Mouse (Mus musculus) embryo, embryonic 11.5 days (tissue): ENCODE data around the gene Rab27a.
"Not testable (repeated sequence)": the region's sequence is repeated elsewhere in the genome, so short reads cannot be mapped to it uniquely, and the experiment has no call there.

Experiments
- DNase-seq: peaks from one replicate; pipeline ENCODE4 v3.0.0-alpha.2; 2012; ENCODE audit warnings: low read depth, low spot score

Gene Rab27a

DNA sequence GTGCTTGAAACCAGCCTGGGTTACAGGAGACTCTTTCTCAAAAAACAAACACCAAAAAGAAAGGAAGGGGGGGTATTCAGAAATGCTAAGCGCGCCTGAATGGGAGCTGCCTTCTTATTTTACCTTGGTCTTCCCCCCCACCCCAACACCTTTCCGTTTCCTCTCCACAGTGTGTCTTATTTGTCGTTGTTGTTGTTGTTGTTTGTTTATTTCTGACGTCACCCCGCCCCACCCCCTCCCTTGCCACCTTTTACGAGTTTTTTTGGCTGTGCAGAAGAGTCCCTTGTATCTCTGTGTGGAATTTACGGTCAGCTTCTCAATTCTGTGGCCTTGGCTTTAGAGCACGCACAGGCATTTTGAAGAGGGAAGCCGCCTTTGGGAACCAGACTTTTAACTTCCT is 1.1 kb downstream of the Rab27a start:
- no peak for DNase-seq

DNA sequence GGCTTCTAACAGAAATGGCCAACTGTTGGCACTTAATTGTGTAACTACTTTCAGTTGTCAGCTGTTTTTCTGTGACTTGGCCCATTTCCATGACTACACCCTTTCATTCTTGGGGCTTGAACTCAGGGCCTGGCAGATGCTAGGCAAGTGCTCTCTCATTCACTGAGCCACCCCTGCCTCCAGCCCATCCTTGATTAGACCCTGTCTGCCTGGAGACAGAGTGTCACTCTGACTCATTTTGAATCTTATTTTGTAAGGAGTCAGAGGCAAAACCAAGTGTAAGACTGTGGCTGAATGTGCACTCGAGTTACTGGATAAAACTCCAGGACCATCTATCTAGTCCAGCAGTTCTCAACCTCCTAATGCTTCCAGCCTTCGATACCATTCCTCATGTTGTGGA is 3.3 kb downstream of the Rab27a start:
- DNase-seq = no peak

DNA sequence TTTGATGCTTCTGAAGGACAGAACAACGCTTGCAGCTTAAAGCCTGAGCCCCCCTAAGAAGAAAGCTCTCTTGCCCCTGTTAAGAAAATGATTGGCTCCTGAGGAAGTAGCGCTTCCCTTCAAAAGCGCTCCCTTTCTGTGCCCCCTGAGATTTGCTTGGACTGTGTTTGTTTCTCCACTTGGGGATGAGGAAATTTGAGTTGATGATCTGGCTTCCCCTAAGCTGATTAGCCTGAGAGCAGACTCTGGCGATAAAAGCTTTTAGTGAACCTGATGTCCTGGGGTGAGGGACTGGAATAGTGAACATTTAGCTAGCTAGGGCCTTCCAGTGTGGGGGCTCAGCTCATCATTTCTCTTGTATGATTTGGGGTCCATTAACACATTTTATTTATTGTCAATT is 4.3 kb downstream of the Rab27a start:
- no peak for DNase-seq

DNA sequence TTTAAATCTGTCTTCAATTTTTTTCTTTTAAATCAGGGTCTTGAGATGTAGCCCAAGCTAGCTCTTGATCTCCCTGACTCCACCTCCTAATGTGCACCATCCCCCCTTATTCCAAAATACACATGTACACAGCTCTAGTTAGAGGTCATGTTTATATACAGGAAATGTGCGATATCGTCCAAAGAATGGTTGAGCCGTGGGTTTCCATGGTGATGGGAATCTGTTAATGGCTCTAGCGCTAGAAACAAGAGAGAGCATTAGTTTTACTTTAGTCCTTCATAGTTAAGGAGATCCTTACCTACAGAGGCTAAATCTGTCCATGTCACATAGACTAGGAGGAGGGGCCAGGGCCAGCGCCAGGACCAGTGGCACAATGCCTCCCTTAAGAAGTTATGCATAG is 5.2 kb downstream of the Rab27a start:
- no peak for DNase-seq

DNA sequence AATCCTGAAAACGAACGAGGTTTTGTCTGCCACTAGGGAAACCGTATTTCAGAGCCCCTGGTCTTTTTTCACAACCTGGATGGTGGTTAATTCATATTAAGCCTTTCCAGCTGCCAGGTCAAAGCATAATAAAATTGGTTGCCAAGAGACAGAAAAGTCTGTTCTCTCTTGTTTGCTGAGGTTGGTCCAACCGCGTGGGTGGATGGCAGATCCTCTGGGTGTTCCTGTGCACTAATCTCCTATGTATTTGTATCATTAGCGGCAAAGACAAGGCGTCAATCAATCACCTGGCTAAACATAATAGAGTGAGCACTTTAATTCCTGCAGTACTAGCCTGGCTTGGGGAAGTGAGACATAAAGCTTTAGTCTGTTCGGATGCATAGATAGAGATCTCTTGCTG is 6.0 kb downstream of the Rab27a start:
- DNase-seq = no peak

DNA sequence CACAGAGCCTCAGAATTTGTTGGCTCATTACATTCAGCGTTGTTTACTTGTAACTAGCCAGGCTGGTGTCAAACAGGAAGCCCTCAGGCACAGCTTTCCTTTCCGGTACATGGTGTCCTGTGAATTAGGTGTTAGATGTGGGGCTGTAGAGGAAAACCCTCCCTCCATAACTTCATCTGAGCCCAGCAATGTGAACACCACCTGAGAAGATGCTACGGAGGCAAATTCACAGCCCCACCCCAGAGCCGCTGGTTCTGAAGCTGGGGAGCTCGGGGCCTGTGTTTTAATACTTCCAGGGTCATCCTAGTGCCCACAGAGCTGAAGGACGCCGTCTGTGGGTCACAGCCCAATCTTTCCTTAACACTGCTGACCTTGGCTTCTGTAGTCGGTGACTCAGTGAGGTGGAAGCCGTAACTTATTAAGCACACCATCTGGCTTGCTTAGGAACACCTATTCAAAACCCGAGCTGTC is 10.8 kb downstream of the Rab27a start:
- DNase-seq = no peak

DNA sequence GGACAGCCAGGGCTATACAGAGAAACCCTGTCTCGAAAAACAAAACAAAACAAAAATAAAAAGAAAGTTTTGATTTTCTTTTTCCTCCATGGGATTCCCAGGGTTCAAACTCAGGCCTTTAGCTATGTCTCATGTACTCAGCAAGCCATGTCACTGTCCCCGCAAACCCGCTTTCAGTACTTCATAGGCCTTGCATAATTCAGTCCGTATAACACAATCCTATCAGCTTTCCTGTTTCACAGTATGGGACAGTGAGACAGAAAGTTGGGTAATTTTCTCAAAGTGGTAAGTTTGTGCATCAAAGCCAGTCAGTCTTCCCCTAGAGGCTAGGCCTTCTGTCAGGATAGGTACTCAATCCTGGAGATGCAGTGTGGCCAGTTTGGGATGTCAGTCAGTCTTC is 14.6 kb downstream of the Rab27a start:
- no peak for DNase-seq

DNA sequence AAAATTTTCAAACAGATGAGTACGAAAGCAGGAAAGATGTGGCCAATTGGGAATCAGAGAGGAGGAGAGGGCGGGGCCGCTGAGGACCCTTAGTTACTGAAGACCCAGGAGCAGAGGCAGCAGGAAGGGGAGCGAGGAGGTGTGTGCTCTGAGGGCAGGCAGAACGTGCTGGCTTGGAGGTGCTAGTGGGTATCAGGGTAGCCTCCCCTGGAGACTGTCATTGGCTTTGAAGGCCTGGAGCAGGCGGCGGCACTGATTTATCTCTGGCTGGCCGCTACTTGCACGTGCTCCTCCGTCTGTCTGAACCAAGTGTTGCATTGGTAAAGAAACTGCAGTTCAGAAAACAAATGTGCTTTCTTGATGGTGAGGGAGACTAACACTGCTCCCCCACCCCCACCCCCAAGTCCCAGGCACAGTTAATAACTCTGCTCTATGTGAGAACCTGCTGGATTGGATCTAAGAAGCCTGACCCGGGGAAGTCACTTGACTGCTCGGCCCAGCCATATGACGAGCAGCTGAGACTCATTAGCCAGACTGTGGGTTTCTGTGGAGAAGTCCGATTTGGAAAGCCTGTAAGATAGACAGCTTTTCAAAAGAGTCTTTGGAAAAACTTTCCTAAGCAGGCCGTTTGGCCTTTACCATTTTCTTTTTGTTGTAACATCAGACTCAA is 19.1 kb downstream of the Rab27a start:
- DNase-seq = no peak

DNA sequence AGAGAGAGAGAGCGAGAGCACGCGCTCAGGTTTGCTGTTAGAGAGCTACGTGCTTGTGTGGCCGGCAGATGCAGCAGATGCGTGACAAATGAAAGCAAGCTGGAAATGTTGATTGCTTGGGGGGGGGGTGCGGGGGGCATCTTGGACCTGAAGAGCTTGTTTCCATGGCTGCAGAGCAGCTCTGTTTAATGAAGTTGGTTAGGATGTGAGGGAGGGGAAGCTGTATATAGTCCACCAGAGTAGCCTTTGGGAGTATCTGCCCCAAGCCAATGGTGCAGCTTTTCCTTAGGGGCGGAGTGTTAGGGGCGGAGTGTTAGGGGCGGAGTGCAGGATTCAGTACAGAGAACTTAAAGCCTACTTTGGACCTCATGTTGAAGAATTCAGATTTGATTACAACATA is 22.4 kb downstream of the Rab27a start:
- no peak for DNase-seq

DNA sequence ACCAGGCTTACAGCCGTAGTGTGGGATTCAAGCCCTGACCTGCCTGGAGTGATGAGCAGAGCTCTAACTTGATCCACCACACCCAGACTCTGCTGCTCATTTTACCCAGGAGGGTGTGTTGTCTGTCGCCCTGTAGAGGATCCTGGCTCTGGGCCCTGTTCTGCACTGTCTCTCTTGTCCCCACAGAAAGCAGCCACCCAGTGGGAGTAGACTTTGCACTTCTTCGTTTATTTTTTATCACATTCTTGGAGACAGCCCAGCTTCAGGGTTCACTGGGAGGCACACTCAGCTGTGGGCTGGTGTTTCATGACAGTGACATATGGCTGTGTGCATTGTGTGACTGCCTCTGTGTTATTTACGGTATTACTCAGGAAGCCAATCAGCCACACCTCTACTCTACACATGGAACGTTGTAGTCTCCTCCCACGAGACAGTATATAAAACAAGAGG is 23.6 kb downstream of the Rab27a start:
- DNase-seq = no peak

DNA sequence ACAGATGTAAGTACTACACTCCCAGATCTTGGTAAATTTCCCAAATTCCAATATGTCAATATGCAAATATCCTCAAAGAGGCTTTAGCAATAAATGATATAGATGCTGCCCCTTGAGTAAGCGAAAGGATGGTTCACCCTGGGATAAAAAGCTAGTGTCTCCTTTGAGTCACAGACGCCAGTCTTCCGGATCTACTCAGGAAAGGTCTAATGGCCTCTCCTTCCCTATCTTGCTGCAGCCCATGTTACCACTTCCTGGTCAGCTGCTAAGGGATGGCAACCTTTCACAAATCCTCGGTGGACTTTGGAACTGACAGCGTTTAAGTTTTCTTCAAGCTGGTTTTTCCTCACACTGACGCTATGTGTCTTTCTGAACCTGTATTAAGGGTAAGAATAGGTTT is 24.0 kb downstream of the Rab27a start:
- no peak for DNase-seq

DNA sequence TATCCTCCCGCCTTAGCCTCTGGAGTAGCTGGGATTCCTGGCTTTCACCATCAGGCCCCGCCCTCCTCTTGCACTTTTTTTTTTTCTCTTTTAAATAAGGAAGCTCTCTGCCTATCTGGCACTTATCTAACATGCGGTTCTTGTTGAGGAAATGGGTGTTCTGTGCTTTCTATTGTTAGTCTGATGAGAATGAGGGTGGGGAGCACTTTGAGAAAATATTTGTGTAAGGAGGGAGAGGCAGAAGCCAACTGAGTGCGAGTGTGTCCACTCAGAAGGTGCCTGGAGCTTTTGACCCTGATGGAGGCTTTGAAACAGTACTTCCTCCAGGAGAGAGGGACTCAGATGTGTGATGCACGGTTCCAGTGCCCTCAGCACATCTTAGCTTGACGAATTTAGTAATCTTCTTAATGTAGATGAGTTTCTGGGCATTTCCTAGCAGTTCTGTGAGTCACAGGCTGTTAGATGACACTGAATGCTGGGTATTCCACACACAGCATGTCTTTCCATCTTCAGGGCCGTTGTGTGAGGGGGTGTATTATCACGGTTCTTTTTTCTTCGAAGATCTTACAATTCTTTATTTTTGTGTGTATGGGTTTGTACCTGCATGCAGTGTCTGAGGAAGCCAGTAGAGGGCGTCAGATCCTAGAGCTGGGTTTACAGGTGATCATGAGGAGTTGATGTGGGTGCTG is 26.5 kb downstream of the Rab27a start:
- no peak for DNase-seq

DNA sequence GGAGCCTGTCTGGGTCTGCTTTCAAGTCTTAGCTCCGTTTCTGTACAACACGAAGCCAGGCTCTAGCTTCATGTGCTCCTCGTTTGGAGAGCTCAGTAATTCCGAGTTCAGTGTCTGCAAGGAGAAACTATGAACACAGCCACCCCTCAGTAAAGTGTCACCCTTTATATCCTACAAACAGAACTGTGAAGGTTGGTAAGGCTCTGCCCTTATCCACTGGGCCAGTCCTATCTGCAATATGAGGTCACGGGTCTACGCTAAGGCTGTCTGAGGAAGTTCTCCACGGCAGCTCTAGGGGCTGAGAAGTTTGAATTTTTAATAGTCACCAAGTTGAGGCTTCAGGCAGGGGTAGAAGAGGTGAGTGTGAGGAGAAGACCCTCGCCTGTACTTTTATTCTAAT is 27.8 kb downstream of the Rab27a start:
- no peak for DNase-seq

DNA sequence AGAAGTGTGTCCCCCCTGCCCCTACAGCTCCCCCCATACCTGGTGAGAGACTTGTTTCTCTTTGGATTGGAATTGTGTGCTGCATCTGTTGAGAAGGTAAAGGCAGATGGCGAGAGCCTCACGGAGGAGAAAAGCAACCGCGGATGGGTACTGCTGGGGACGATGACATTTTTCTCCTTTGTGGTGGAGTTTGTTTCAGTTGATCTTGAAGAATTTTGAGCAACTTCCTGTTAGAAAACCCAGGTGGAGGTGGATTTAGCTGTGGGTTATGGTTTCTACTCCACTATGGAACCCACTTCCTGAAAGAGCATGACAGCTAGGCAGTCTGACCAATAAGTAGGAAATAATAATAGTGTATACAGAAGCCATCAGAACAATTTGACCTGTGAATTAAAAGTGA is 28.5 kb downstream of the Rab27a start:
- no peak for DNase-seq

DNA sequence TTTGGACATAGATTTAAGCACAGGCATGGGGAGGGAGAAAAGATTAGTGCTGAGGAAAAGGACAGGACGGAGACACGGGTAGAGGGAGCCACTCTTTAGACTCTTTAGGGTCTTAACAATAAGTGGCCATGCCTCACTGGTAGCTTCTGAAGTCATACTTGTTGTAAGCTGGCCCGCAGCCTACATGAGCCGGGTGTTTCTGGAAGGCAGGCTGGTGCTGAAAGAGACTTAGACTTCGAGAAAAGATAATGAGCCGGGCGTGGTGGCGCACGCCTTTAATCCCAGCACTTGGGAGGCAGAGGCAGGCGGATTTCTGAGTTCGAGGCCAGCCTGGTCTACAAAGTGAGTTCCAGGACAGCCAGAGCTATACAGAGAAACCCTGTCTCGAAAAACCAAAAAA is 34.7 kb downstream of the Rab27a start:
- not testable (repeated sequence) for DNase-seq

DNA sequence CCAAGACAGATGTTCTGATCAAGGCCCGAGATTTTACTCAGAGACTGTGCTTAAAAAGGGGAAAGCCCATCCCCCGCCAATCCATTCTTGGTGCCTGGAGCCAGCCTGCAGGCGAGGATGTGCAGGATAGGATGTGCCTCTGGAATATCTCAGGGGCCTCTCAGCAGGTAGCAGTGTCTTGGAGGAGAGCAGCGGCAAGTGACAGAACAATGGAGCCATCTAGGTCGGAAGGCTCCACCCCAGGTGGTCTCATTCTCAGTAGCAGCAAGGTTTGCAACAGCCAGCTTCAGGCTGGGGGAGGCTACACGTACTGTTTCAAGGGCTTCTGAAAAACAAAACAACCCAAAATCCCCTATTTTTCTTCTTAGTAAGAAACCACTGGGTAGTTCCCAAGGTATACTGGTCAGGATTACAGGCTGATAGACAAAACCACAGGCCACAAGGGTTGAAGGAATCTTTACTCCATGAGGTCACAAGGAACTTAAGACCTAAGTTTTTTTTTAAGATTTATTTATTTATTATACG is 35.2 kb downstream of the Rab27a start:
- no peak for DNase-seq

DNA sequence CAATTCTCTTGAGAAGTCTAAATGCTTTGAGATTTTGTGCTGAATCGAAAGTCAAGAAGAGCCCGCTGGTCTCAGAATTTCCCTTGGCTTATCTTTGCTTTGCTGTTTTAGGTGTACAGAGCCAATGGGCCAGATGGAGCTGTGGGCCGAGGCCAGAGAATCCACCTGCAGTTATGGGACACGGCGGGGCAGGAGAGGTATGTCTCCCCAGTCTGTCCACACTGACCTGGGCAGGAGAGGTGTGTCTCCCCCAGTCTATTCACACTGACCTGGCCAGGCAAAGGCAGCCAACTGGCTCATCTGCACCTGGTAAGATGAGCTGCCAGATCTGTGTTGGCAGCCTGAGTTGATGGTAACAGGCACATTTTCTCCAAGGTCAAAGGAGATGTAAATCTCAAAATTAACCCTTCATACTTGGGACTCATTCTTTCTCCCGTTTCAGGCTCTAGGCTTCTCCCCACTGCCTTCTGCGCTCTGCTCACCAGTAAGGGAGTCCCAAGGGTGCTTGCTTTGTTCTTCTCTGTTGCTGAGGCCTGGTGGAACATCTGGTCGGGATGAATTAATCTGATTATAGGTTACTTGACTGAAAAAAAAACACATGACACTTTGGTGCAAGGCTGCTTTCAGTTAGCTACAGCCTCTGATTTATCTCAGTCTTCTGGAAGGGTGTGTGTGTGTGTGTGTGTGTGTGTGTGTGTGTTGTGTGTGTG is 37.8 kb downstream of the Rab27a start:
- DNase-seq = no peak

DNA sequence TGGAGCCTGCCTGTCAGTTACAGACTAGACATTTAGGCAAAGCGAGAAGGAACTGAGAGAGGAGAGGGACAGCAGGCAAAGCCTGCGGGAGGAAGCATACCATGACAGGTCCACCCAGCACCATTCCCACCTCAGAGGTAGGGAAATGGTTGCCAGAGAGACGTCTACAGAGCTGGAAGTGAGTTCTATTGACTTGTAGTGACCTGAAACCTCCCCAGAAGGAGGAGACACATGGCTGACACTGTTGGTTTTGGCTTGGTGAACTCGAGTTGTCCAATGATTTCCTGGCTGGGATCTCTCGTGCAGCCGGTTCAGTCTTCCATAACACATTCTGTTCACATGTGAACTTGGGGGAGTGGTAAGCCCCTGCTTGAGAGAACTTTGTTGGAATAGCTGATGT is 39.3 kb downstream of the Rab27a start:
- DNase-seq = no peak

DNA sequence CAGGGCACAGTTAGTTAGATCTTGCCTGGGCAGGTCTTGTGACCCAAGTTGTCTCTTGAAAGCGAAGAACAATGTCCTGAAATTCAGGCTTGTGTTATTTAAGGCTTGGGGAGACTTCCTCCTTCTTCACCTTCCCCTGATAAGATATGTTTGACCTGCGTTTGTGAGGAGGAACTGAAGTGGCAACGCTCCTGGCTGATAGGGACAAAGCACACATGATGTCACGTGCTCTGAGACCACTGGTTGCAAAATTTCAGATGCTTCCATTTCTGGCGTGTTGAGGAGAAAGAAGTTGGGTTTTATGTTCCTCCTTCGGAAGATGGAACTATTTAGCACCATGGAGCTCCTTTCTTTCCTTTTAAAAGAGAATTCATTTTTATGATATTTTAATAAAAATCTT is 41.2 kb downstream of the Rab27a start:
- DNase-seq = no peak

DNA sequence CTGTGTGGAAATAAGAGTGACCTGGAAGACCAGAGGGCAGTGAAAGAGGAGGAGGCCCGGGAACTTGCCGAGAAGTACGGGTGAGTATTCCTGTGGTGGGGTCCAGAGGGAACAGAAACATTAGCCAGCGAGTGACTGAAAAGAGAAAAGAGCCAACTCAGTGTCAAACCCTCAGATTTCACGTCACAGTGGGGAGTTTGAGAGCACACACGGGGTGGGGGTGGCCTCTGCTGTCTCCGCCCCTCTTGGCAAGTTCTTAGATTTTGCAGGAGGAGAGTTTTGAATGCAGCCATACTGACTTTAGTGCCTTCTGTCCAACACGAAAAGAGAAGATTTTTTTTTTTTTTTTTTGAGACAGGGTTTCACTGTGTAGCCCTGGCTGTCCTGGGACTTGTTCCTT is 42.5 kb downstream of the Rab27a start:
- DNase-seq = no peak

DNA sequence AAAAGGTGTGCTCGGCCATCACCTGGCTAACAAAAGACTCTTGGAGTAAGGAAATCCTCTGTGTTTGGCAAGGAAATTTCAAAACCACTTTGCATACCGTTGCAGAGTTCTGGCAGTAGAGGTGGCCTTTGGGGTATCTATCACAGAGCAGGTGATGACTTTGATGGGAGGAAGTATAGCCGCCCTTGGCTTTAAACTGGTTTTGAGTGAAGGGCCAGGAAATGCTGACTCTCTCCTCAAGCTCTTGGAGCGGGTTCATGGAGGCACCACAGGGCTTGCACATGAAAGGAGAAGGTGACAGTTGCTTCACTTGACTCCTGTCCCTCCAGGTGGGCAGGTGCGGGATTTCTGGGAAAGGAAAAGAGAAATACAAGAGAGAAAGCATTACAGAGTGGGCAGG is 42.9 kb downstream of the Rab27a start:
- DNase-seq = no peak

DNA sequence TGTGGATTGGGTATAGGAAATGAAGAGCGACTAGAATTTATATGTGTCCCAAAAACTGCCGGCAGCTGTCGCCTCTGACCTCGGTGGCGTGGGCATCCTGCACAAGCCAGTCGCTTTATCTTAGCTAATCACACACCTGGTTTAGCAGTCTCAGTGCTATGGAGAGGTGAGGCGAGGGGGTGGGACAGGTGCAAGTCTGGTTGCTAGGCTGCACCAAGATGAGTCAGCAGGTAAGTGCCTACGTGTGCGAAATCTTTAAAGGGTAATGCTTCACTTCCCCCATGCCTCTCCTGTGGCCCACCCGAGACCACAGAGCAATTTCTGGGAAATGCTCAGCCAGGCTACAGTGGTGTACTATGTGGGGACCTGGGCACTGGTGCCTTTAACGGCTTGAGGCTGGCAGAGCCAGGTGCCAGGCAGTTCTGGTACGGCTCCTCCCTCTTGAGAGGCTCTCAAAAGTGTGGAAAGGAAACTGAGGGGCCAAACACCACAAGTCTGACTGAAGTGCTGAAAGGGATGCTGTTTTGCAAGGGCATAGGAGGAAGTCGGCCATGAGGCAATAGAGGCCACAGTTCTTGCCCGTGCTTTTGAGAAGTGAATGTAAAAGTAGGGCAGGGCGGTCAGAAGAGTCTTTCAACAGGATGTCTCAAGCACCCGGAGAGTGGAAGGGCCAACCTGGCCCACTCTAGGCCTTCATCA is 44.7 kb downstream of the Rab27a start:
- DNase-seq = no peak
